Mouse (Mus musculus): Measurements from ENCODE around the gene BC004004. TPM values are rescaled to one million over a fixed set of nuclear protein-coding genes. Genes with fewer than 3 reads are reported as not detected.

BC004004 gene
- 111 and 116 TPM in 2 replicates for polyA plus RNA-seq (2015; fragmentation: Nextera tagmentation; extraction: Ambion mirVana)

DNA sequence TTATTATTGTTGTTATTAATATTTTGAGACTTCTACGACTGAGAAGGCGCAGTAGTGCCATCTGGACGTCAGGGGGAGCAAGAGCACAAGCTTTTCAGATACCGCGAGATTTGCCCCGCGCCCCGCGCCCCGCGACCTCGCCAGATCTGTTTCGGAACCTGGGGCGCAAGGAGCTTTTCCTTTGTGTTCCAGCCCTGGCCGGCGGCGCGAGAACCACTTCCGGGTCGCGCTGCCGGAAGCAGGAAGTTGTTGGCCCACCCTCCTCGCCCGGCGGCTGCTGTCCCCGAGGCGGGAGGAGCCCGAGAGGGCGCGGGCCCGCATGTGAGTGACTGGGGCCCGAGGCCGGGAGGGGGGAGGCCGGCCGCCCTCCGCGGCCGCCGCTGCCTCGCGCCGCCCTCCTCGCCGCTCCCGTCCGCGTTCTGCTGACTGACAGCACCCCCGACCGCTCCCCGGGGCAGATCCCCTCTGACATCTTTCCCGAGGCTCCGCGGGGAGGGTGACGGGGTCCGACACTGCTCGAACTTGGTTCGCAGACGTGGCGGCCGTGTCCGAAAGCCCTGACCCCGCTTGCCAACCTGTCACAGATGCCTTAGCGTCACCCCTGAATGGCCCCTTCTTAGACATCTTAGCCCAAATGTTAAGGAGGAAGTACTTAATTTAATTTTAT lies at the start of gene BC004004:
TSS of gene BC004004 (plus strand) at position 107 of the 667 bp plus-strand sequence.
- H3K4me2 ChIP-seq (replicated peaks; ENCODE audit: low read depth): peak within 1 kb of the TSS; percentile 76
- peaks cover 10% of the 10 kb centered on the region; the same call in 1 of the 2 replicates for H3K4me1 ChIP-seq (replicated peaks; ENCODE audit: control insufficient read depth, insufficient read depth, low read length)
- peak within 1 kb of the TSS; percentile 75 for H3K4me3 ChIP-seq (ENCODE audit: low read depth, low read length)
- TF ChIP-seq CTCF (IDR thresholded peaks at IDR 0.05; ENCODE audit: low read depth): peak; percentile 77
- H3K27me3 ChIP-seq (replicated peaks; ENCODE audit: control insufficient read depth, insufficient read depth, low read length): no peaks in the 10 kb centered on the region
- H3K27ac ChIP-seq (ENCODE audit: low read depth, low read length): peak within 1 kb of the TSS; percentile 94
- under 1% methylated on average over 61 of the region's 63 CpGs for WGBS
- H3K9ac ChIP-seq (ENCODE audit: low read depth, low read length): peak within 1 kb of the TSS; percentile 87
- peak; percentile 90 for ATAC-seq
- no peaks in the 10 kb centered on the region for H3K36me3 ChIP-seq (ENCODE audit: control insufficient read depth, insufficient read depth)
- no peaks in the 10 kb centered on the region for H3K9me3 ChIP-seq (ENCODE audit: control insufficient read depth)

DNA sequence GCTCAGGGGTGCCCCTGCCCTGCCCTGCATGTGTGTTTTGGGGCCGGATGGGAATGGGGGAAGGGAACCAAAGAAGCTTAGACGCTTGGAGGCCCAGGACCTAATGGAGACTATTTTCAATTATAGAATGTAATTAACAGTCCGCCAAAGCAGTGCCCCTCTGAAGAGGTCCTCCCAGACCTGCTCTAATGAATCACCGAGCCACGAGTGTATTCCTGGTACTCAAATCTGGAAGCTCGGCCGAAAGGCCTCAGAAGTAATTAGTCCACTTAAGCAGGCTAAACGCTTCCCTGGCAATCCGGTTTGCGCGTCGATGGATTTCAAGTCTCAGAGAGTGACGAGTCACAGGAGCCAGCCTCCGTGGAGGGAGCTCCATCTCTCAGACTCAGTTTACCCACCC lies 48.0 kb upstream of the BC004004 start:
- no peak overlapping the region for H3K4me2 ChIP-seq (replicated peaks; ENCODE audit: low read depth)
- H3K4me3 ChIP-seq (ENCODE audit: low read depth, low read length): no peak overlapping the region
- no peaks in the 10 kb centered on the region for H3K4me1 ChIP-seq (replicated peaks; ENCODE audit: control insufficient read depth, insufficient read depth, low read length)
- no peak overlapping the region for H3K9ac ChIP-seq (ENCODE audit: low read depth, low read length)
- no peak for TF ChIP-seq CTCF (IDR thresholded peaks at IDR 0.05; ENCODE audit: low read depth)
- ATAC-seq: no peak
- H3K9me3 ChIP-seq (ENCODE audit: control insufficient read depth): no peaks in the 10 kb centered on the region
- H3K36me3 ChIP-seq (ENCODE audit: control insufficient read depth, insufficient read depth): no peaks in the 10 kb centered on the region
- no peak overlapping the region for H3K27ac ChIP-seq (ENCODE audit: low read depth, low read length)
- 77% methylated on average over 14 of the region's 14 CpGs for WGBS
- no peaks in the 10 kb centered on the region for H3K27me3 ChIP-seq (replicated peaks; ENCODE audit: control insufficient read depth, insufficient read depth, low read length)

DNA sequence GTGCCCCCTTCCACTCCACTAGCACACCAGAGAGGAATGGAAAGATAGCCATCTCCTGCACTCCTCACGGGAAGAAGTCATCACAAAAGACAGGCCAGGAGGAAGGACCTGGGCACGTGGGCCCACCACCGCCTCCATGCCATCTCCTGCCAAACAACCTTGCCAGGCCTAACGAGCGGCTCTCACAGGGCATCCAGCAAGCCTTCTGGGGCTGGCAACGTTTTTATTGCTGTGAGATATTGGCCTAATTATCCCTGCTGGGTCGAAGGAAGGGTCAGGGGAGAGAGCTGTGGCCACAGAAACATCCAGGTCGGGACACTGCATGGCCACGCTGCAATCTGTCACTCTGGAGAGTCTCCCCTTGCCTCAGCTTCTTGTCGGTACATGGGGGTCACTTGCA lies 37.5 kb upstream of the BC004004 start:
- no peak overlapping the region for H3K27ac ChIP-seq (ENCODE audit: low read depth, low read length)
- H3K27me3 ChIP-seq (replicated peaks; ENCODE audit: control insufficient read depth, insufficient read depth, low read length): peaks cover 5% of the 10 kb centered on the region; the same call in 1 of the 2 replicates
- WGBS: 72% methylated on average over 10 of the region's 10 CpGs
- H3K9ac ChIP-seq (ENCODE audit: low read depth, low read length): no peak overlapping the region
- H3K4me2 ChIP-seq (replicated peaks; ENCODE audit: low read depth): no peak overlapping the region
- H3K4me1 ChIP-seq (replicated peaks; ENCODE audit: control insufficient read depth, insufficient read depth, low read length): no peaks in the 10 kb centered on the region
- no peaks in the 10 kb centered on the region for H3K36me3 ChIP-seq (ENCODE audit: control insufficient read depth, insufficient read depth)
- H3K4me3 ChIP-seq (ENCODE audit: low read depth, low read length): no peak overlapping the region
- ATAC-seq: no peak
- H3K9me3 ChIP-seq (ENCODE audit: control insufficient read depth): no peaks in the 10 kb centered on the region
- TF ChIP-seq CTCF (IDR thresholded peaks at IDR 0.05; ENCODE audit: low read depth): no peak

DNA sequence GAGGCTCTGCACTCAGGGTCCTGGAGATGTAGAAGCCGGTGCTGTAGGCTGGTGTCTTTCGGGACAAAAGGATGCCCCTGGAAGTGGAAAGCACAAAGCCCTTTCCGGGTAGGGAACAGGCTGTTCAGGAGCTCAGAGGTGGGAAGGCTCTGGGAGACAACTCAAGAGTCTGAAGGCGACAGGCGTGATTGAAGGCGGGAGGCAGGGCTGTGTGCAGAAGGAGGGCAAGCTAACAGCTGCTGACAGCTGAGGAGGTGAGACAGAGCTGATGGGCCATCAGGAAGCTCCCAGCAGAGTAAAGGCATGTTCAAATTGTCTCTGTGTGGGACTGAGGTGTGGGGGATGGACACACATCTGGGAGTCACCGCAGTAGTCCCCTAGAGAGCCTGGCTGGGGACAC lies 32.5 kb upstream of the BC004004 start:
- 74% methylated on average over 7 of the region's 7 CpGs for WGBS
- H3K9ac ChIP-seq (ENCODE audit: low read depth, low read length): no peak overlapping the region
- H3K9me3 ChIP-seq (ENCODE audit: control insufficient read depth): no peaks in the 10 kb centered on the region
- H3K4me3 ChIP-seq (ENCODE audit: low read depth, low read length): no peak overlapping the region
- no peaks in the 10 kb centered on the region for H3K4me1 ChIP-seq (replicated peaks; ENCODE audit: control insufficient read depth, insufficient read depth, low read length)
- TF ChIP-seq CTCF (IDR thresholded peaks at IDR 0.05; ENCODE audit: low read depth): no peak
- peaks cover 26% of the 10 kb centered on the region for H3K27me3 ChIP-seq (replicated peaks; ENCODE audit: control insufficient read depth, insufficient read depth, low read length)
- no peak overlapping the region for H3K27ac ChIP-seq (ENCODE audit: low read depth, low read length)
- no peak for ATAC-seq
- no peak overlapping the region for H3K4me2 ChIP-seq (replicated peaks; ENCODE audit: low read depth)
- no peaks in the 10 kb centered on the region for H3K36me3 ChIP-seq (ENCODE audit: control insufficient read depth, insufficient read depth)

DNA sequence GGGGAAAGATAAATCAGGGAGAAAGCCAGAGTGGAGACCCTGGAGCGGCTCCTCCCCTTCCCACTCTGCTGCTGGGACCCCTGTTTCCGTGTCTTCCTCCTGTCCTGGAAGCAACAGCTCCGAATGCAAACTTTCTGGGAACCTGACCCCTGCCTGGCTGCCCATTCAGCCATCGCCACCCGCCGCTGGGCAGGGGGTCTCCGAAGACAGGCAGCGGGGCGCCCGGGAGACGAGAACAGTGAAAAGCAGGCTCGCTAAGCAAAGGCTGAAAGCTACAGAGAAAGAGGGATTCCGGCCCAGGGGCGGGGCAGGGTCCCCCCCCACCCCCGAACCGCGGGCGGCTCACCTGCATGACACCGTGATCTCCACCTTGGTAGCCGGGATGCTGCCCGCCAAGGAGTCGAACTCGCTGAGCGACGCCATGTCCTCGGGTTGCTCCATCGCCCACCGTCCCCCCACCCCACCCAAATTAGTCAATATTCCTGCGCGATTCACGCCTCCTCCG lies 31.3 kb upstream of the BC004004 start:
- H3K4me3 ChIP-seq (ENCODE audit: low read depth, low read length): peak overlapping the region; percentile 53
- 0 out of 2 replicates have a peak overlapping the region, but pooled peaks have one; percentile 34 for H3K9ac ChIP-seq (ENCODE audit: low read depth, low read length)
- WGBS: 2% methylated on average over 32 of the region's 32 CpGs
- ATAC-seq: no peak
- H3K36me3 ChIP-seq (ENCODE audit: control insufficient read depth, insufficient read depth): no peaks in the 10 kb centered on the region
- no peaks in the 10 kb centered on the region for H3K4me1 ChIP-seq (replicated peaks; ENCODE audit: control insufficient read depth, insufficient read depth, low read length)
- peak overlapping the region; percentile 99 for H3K4me2 ChIP-seq (replicated peaks; ENCODE audit: low read depth)
- TF ChIP-seq CTCF (IDR thresholded peaks at IDR 0.05; ENCODE audit: low read depth): no peak
- no peak overlapping the region for H3K27ac ChIP-seq (ENCODE audit: low read depth, low read length)
- H3K27me3 ChIP-seq (replicated peaks; ENCODE audit: control insufficient read depth, insufficient read depth, low read length): peaks cover 26% of the 10 kb centered on the region
- H3K9me3 ChIP-seq (ENCODE audit: control insufficient read depth): no peaks in the 10 kb centered on the region

DNA sequence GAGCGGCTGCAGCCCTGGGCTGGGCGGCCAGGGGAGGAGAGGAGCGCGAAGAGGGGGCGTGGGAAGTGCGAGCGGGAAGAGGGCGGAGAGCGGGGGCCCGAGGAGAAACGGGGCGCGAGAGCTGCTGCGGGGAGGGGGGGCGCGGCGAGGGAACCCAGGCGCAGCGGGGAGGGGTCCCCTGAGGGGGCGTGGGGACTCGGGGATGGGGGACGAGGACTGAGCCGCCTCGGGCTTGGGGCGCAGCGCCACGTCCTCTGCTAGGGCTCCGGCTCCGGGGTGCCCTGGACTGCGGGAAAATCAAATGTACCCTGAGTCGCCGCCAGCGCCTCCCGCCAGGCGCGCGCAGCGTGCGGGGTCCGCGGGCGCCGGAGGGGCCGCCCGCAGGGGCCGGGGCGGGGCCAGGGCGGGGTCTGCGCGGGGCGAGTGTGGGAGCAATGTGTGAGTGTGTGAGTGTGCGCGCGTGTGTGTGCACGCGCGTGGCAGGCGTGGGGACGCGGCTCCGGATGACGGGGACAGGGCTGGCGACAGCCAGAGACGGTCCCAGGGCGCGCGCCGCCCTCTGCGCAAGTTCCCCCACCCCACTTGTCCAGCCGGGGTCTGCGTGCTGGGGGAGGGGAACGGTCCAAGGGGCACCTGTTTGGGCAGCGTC lies 30.7 kb upstream of the BC004004 start, which contains the start of gene Cpne5:
TSS of gene Cpne5 (minus strand) at position 396 of the 649 bp plus-strand sequence.
- TF ChIP-seq CTCF (IDR thresholded peaks at IDR 0.05; ENCODE audit: low read depth): no peak
- Histone ChIP-seq H3K4me3 (ENCODE audit: low read depth, low read length) (peak within 1 kb of the TSS; percentile 53), H3K27ac (ENCODE audit: low read depth, low read length) (no peak within 1 kb of the TSS), H3K4me2 (replicated peaks; ENCODE audit: low read depth) (peak within 1 kb of the TSS; percentile 99), H3K9ac (ENCODE audit: low read depth, low read length) (0 out of 2 replicates have a peak within 1 kb of the TSS, but pooled peaks have one; percentile 34), H3K9me3 (ENCODE audit: control insufficient read depth) (no peaks in the 10 kb centered on the region), H3K4me1 (replicated peaks; ENCODE audit: control insufficient read depth, insufficient read depth, low read length) (no peaks in the 10 kb centered on the region), H3K36me3 (ENCODE audit: control insufficient read depth, insufficient read depth) (no peaks in the 10 kb centered on the region), H3K27me3 (replicated peaks; ENCODE audit: control insufficient read depth, insufficient read depth, low read length) (peaks cover 26% of the 10 kb centered on the region)
- peak; percentile 25 for ATAC-seq
- WGBS: 1% methylated on average over 62 of the region's 73 CpGs

All from intestine, postnatal 0 days (tissue).